Mouse (Mus musculus) limb, embryonic 12.5 days (tissue): ENCODE measurements at regions not wholly inside any gene's neighbourhood (a gene's known extent, or its start where the extent isn't known, plus 50 kb on each side); places are given as distances from the start of the nearest gene placed in this dataset.
A peak's percentile ranks its signal among the peaks of the same experiment; 100 is the strongest.

Experiments
- ATAC-seq: fragments of 200-750 bp; cut with Nextera tagmentation; 2 replicates; pipeline ENCODE4 v1.8.0; 2017; ENCODE audit warnings: low read depth, moderate TSS enrichment; ENCODE audit not compliant: insufficient number of reproducible peaks, insufficient read depth, low FRiP score, low TSS enrichment
- H3K27ac ChIP-seq: fragments of 300-500 bp; sonication (generic); 2 replicates; pipeline ENCODE4 v1.5.1; 2016; ENCODE audit warnings: mild to moderate bottlenecking, moderate library complexity
- H3K27me3 ChIP-seq: fragments of 300-500 bp; sonication (generic); 2 replicates; pipeline ENCODE4 v1.6.1; 2016; ENCODE audit warnings: mild to moderate bottlenecking, moderate library complexity
- H3K36me3 ChIP-seq: fragments of 300-500 bp; sonication (generic); 2 replicates; pipeline ENCODE4 v1.6.1; 2016; ENCODE audit warnings: mild to moderate bottlenecking, moderate library complexity
- H3K4me1 ChIP-seq: fragments of 300-500 bp; sonication (generic); replicated peaks from 2 replicates; pipeline ENCODE4 v1.6.1; 2016
- H3K4me2 ChIP-seq: fragments of 300-500 bp; sonication (generic); 2 replicates; pipeline ENCODE4 v1.6.1; 2016; ENCODE audit warnings: mild to moderate bottlenecking, moderate library complexity
- H3K4me3 ChIP-seq: fragments of 300-500 bp; sonication (generic); replicated peaks from 2 replicates; pipeline ENCODE4 v1.5.1; 2016; ENCODE audit warnings: mild to moderate bottlenecking
- H3K9ac ChIP-seq: fragments of 300-500 bp; sonication (generic); replicated peaks from 2 replicates; pipeline ENCODE4 v1.6.1; 2016; ENCODE audit warnings: mild to moderate bottlenecking, moderate library complexity
- H3K9me3 ChIP-seq: fragments of 300-500 bp; sonication (generic); 2 replicates; pipeline ENCODE4 v1.6.1; 2016; ENCODE audit warnings: mild to moderate bottlenecking, moderate library complexity
- WGBS: fragments of 180-500 bp; shearing (Covaris S2); methylation state at CpG from one replicate; pipeline ENCODE4 v1.1.7; 2016; 5-methylcytosine and 5-hydroxymethylcytosine counted together

DNA sequence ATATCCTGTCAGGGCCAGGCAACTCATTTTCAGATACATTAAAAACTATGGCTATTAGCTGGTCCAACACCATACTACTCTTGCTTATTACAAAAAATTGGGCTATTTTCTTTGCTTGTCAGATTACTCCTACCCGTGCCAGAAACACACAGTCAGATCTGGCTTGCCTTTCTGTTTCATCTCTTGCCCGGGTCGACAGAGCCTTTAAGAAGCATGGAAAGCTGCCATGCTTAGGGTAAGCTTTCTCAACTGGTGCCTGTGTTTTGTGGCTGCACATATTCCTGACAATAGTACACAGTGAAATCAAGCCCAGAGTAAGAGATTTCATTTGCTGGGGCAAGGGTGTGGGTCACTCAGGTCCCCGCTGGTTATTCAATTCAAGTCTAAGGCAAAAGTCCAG, 162.5 kb upstream of the Cttnbp2 start:
- WGBS: 88% methylated on average over 4 of the region's 4 CpGs
- H3K4me2 ChIP-seq: no peak overlapping the region
- no peaks in the 10 kb centered on the region for H3K36me3 ChIP-seq
- H3K27me3 ChIP-seq: no peaks in the 10 kb centered on the region
- no peak overlapping the region for H3K9ac ChIP-seq
- no peaks in the 10 kb centered on the region for H3K9me3 ChIP-seq
- ATAC-seq: no peak
- peaks cover 3% of the 10 kb centered on the region for H3K4me1 ChIP-seq
- H3K27ac ChIP-seq: no peak overlapping the region
- H3K4me3 ChIP-seq: no peak overlapping the region

DNA sequence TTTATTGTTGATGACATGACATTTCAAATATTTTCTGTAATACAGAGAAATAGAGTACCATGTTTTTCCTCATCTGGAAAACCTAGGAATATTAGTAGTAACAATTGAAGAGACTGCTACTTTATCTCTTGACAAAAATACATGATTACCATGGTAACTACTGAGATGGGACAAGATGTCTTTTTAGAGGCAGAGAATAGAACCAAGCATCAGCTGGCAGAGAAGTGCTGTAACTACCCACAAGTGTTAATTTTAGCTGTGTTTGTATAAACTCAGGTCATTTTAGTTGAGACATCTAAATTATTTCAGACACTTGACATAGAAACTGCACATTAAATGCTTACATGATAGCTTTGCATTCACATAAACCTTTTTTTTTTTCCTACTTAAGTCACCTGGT, 166.1 kb upstream of the Cttnbp2 start:
- H3K27ac ChIP-seq: no peak overlapping the region
- no peaks in the 10 kb centered on the region for H3K27me3 ChIP-seq
- no peaks in the 10 kb centered on the region for H3K9me3 ChIP-seq
- no peak overlapping the region for H3K9ac ChIP-seq
- no peak overlapping the region for H3K4me2 ChIP-seq
- H3K36me3 ChIP-seq: no peaks in the 10 kb centered on the region
- peaks cover 7% of the 10 kb centered on the region for H3K4me1 ChIP-seq
- ATAC-seq: no peak
- no peak overlapping the region for H3K4me3 ChIP-seq

DNA sequence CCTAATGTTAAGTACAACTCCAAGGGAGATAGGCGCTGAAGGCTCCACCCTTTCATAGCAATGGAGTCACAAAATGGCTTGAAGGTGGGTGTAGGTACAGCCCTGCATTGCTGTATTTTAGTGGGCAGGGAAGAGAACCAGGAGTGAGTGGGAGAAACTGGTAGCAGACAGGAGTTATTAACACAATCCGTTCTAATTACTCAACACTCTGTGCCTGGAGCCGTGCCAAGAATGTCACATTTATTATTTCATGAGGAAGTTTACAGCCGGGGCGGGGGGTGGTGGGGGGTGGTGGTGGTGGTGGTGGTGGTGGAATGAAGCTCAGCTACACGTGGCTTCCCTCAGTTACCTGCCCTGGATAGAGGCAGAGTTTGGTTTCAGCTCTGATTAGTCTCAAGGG, 166.3 kb upstream of the Lsm8 start:
- H3K4me1 ChIP-seq: peaks cover 7% of the 10 kb centered on the region
- no peak overlapping the region for H3K27ac ChIP-seq
- no peaks in the 10 kb centered on the region for H3K36me3 ChIP-seq
- no peak overlapping the region for H3K9ac ChIP-seq
- no peaks in the 10 kb centered on the region for H3K27me3 ChIP-seq
- H3K4me3 ChIP-seq: no peak overlapping the region
- peak; percentile 63; the same call in 1 of the 2 replicates for ATAC-seq
- H3K4me2 ChIP-seq: no peak overlapping the region
- 27% methylated on average over 6 of the region's 6 CpGs for WGBS
- no peaks in the 10 kb centered on the region for H3K9me3 ChIP-seq

DNA sequence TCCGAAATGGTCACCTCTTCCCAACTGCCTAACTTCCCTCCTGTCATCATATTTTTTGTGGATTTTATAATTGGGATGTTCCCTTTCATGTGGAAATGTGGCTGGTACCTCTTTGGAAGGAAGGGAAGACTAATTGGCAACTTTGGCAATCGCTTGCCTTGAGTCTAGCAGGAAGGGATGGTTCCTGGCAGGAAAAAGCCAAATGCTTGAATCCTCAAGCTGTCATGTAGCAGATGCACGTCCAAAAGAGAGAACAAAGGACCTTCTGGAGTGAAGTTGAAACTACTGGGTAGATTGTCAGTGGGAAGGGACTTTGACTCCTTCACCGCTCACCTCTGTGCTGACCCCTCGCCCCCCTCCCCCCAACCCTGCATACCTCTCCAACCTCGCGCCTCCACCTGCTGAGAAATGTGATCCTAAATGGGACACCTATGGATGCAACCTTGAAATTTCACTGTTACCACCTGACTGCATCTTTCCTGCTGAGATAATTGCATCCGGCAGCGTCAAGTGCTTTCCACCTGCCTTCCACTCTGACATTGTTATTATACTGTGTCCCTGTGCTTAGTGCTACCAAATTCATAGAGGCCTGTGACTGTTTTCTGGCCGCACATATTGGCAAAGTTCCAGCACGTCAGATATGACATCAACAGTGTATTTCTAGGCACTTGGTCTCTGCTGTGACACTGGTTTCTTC, 159.6 kb upstream of the Lsm8 start:
- no peak for ATAC-seq
- 47% methylated on average over 11 of the region's 11 CpGs for WGBS

DNA sequence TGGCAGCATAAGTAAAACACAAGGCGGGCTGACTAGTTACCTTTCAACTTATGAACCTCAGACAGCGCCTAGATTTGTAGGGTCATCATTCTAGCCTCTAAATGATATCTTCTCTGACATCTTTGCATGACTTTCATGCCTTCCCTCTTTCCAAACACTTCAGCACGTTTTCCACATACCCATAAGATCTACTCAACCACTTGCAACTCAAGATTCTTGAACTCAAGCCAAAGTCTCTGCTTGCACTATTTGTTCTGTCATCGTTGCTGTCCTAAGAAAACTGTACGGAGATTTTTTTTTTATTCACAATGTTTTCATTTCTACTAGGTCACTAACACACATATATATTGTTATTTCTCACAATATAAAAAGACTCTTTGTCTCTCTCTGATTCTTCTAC, 150.8 kb upstream of the Lsm8 start:
- Histone ChIP-seq H3K9me3 (no peaks in the 10 kb centered on the region), H3K36me3 (no peaks in the 10 kb centered on the region), H3K4me3 (no peak overlapping the region), H3K27ac (no peak overlapping the region), H3K4me1 (peaks cover 11% of the 10 kb centered on the region; the same call in 1 of the 2 replicates), H3K9ac (no peak overlapping the region), H3K27me3 (no peaks in the 10 kb centered on the region), H3K4me2 (no peak overlapping the region)
- no peak for ATAC-seq
- WGBS: 84% methylated on average over 5 of the region's 5 CpGs

More for the DNA sequence above, 159.6 kb upstream of the Lsm8 start:
- Histone ChIP-seq H3K36me3 (no peaks in the 10 kb centered on the region), H3K27me3 (no peaks in the 10 kb centered on the region), H3K9me3 (no peaks in the 10 kb centered on the region), H3K27ac (no peak overlapping the region), H3K4me3 (no peak overlapping the region), H3K4me1 (no peaks in the 10 kb centered on the region), H3K4me2 (no peak overlapping the region), H3K9ac (no peak overlapping the region)

DNA sequence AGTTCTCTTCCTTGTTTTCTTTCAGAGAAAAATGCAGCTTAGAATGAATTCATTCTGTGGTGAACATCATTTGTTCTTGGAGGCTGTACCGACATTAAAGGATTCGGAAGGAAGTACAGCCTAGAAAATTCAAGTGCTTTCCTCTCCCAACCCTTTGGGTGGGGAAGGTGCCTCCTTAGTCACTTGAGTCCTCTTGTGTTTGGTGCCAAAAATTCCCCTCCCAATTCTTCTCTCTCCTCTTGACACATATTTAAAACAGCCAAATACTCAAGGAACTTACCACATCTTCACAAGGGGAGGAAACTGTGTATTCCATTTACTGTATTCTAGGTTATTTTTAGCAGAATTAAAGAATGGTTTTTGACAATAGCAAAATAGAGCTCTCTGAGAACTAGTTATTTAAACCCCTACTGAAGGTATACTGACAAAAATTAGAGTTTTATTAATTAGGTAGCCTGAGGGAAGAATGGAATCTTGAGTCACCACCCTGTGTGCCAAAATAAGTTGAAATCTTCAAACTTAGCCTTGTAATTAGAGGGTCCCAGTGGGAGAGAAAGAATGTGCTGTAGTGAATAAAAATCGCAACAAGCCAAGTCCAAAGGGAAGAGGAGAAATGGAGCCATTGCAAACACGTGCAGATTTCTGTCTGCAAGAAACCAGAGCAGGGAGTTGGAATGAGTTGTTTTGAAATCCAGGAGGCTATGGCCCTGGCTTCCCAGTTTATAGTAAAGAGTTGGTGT, 149.2 kb upstream of the Lsm8 start:
- Histone ChIP-seq H3K4me3 (no peak overlapping the region), H3K27ac (0 out of 2 replicates have a peak overlapping the region, but pooled peaks have one; percentile 25), H3K9ac (no peak overlapping the region), H3K9me3 (no peaks in the 10 kb centered on the region), H3K4me1 (peaks cover 11% of the 10 kb centered on the region; the same call in 1 of the 2 replicates), H3K27me3 (no peaks in the 10 kb centered on the region), H3K36me3 (no peaks in the 10 kb centered on the region), H3K4me2 (peak overlapping the region; percentile 29)
- 0 out of 2 replicates have a peak, but pooled peaks have one; percentile 42 for ATAC-seq
- WGBS: 38% methylated on average over 4 of the region's 4 CpGs

DNA sequence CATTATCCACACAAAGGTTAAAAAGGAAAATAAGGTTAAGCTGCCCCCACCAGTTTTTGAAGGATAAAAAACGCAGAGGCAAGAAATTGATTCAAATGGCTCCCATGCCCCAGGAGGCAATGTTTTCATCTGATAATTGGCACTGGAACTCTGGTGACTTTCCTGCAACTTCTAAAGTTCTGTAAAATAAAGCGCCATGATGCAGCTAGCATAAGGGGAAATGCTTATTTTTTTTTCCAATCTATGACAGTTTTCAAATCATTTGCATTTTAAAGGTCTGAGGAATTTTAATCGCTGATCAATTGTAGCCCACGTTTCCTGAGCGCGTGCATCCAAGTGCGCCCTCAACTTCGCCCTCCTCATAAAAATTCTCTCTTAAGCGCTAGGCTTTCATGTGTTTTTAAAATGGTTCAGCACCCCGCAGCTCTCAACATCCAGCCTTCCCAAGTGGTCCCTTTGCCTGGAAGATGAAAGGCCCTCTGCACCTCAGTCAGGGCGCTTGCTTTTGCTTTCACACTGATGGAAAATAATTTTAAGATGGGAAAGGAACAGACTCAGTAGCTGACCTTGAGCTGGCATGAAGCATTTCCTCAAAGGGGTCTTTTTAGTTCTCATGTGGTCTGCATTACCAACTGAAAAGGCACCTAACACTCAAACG, 148.5 kb upstream of the Lsm8 start:
- H3K9ac ChIP-seq: no peak overlapping the region
- H3K4me2 ChIP-seq: peak overlapping the region; percentile 29
- no peak overlapping the region for H3K4me3 ChIP-seq
- WGBS: 6% methylated on average over 12 of the region's 12 CpGs
- H3K36me3 ChIP-seq: no peaks in the 10 kb centered on the region
- ATAC-seq: peak; percentile 52; the same call in 1 of the 2 replicates
- 0 out of 2 replicates have a peak overlapping the region, but pooled peaks have one; percentile 25 for H3K27ac ChIP-seq
- H3K9me3 ChIP-seq: no peaks in the 10 kb centered on the region
- H3K27me3 ChIP-seq: no peaks in the 10 kb centered on the region
- H3K4me1 ChIP-seq: peaks cover 11% of the 10 kb centered on the region; the same call in 1 of the 2 replicates

DNA sequence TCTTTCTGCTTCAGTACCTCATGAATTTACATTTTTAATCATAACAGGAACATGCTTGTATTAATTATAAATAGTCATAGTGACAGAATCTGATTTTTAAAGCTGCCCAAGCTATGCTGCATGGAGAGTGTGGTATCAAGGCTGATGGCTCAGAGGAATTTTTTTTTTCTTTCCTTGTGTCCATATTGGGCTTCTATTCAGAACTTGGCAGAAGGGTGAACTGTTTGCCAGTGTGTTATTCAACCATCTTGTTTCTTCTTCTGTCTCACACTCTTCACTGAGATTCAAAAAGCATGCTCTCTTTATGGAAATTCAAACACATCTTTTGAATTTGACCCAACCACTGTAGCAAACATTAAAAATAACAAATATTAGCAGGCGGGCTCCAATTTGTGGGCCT, 137.6 kb upstream of the Lsm8 start:
- H3K4me2 ChIP-seq: no peak overlapping the region
- H3K4me3 ChIP-seq: no peak overlapping the region
- no peaks in the 10 kb centered on the region for H3K9me3 ChIP-seq
- H3K9ac ChIP-seq: no peak overlapping the region
- no peaks in the 10 kb centered on the region for H3K4me1 ChIP-seq
- ATAC-seq: no peak
- H3K27me3 ChIP-seq: no peaks in the 10 kb centered on the region
- WGBS: 73% methylated on average over 1 of the region's 1 CpGs
- H3K36me3 ChIP-seq: no peaks in the 10 kb centered on the region
- H3K27ac ChIP-seq: no peak overlapping the region

DNA sequence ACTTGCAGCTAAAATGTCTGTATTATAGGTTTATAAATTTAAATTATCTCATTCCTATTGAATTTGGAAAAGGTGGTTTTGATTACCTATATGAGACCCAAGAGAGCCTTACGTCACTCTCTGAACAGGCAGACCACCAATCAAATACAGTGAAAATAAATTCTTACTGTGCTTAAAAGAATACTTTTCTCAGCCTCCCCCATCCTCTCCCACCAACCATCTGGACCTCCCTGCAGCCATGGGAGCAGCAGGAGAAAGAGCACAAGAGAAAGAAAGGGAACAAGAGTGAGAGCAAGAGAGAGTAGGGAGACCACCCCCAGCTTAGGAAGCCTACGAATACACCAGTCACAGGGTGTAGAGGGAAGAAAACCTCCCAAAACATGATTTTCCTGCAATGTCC, 99.5 kb upstream of the Lsm8 start:
- Histone ChIP-seq H3K36me3 (no peaks in the 10 kb centered on the region), H3K4me1 (peaks cover 3% of the 10 kb centered on the region; the same call in 1 of the 2 replicates), H3K27ac (0 out of 2 replicates have a peak overlapping the region, but pooled peaks have one; percentile 50), H3K9me3 (no peaks in the 10 kb centered on the region), H3K4me3 (no peak overlapping the region), H3K4me2 (no peak overlapping the region), H3K9ac (no peak overlapping the region), H3K27me3 (no peaks in the 10 kb centered on the region)
- peak; percentile 87 for ATAC-seq
- WGBS: 36% methylated on average over 2 of the region's 2 CpGs

DNA sequence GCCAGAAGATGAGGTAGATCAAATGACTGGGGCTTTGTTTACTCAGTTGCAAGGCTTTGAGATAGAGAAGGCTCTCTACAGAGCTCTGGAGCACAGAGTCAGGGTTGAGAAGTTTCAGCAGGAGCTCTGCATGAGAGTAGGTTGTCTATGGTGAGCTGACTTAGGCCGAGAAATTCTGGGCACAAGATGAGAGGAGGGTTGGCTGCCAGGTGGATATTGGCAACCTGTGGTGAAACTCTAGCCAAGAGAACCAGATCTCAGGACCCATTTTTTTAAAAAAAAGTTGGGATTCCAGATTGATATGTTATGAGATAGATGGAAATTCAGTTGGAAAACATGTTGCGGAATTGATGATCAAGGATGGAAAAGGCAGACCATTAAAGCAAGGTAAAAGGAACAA, 83.8 kb upstream of the Lsm8 start:
- Histone ChIP-seq H3K27me3 (no peaks in the 10 kb centered on the region), H3K4me1 (no peaks in the 10 kb centered on the region), H3K4me2 (no peak overlapping the region), H3K9ac (no peak overlapping the region), H3K36me3 (no peaks in the 10 kb centered on the region), H3K4me3 (no peak overlapping the region), H3K27ac (no peak overlapping the region), H3K9me3 (no peaks in the 10 kb centered on the region)
- ATAC-seq: no peak
- WGBS: 91% methylated on average over 2 of the region's 2 CpGs

DNA sequence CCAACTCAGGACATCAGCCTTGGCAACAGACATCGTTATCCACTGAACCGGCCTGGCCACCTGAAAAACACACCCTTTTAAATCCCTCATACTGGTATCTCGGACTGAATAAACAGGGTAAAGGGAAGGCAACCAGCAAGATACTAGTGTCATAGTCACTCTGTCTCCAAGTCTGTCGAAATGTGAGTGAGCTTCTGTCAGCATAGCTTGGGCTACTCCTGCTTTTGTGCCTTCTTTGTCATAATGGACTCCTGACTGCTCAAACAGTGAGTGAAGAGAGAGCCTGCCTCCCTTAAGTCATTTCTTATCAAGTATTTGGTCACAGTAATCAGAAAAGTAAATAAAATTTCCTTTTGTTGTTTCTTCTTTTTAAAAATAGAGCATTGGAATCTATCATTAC, 53.0 kb upstream of the Lsm8 start:
- H3K4me3 ChIP-seq: no peak overlapping the region
- H3K36me3 ChIP-seq: no peaks in the 10 kb centered on the region
- H3K4me2 ChIP-seq: no peak overlapping the region
- H3K9me3 ChIP-seq: no peaks in the 10 kb centered on the region
- no peak for ATAC-seq
- H3K9ac ChIP-seq: no peak overlapping the region
- 75% methylated on average over 4 of the region's 4 CpGs for WGBS
- H3K27me3 ChIP-seq: no peaks in the 10 kb centered on the region
- H3K4me1 ChIP-seq: no peaks in the 10 kb centered on the region
- no peak overlapping the region for H3K27ac ChIP-seq
